Mouse (Mus musculus): ENCODE data around the gene Eri3. TPM values are rescaled to one million over a fixed set of nuclear protein-coding genes. Genes with fewer than 3 reads are reported as not detected.

Gene Eri3
- polyA plus RNA-seq, 1 experiment, result 76.7 TPM

DNA sequence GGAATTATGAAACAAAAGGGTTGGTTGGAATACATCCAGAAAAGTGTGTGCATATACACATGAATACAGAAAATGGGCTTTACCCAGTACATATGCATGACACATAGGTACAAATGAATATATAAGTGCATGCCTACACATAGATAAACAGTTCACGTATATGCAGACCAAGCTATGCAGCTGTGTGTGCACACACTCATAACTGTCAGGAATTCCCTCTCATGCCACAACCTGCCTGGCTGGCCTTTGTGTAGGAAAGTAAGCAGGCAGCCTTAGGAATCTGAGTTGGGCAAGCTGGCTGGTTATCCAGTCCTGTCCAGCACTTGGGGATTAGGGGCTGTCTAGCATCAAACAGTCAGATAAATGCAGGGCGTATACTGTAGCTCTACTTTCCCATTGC is 72.9 kb downstream of the Eri3 start:
- H3K27me3 ChIP-seq (ENCODE audit: control insufficient read depth, insufficient read depth, low read length), result no peaks in the 10 kb centered on the region
- H3K4me1 ChIP-seq (ENCODE audit: control insufficient read depth, insufficient read depth, low read length), result no peaks in the 10 kb centered on the region
- TF ChIP-seq POLR2A (IDR thresholded peaks at IDR 0.05; ENCODE audit: control insufficient read depth, low read depth, low read length), result no peak
- no peak for TF ChIP-seq CTCF (IDR thresholded peaks at IDR 0.05; ENCODE audit: control insufficient read depth, insufficient read depth, insufficient replicate concordance, low read depth, low read length)
- H3K36me3 ChIP-seq (ENCODE audit: control insufficient read depth, insufficient read depth, low read length), result peaks cover 2% of the 10 kb centered on the region
- no peak overlapping the region for H3K4me3 ChIP-seq (ENCODE audit: control insufficient read depth, low read depth, low read length)
- no peak overlapping the region for H3K27ac ChIP-seq (ENCODE audit: control insufficient read depth, insufficient read depth, low read depth, low read length)

- peaks cover 2% of the 10 kb centered on the region; the same call in 1 of the 2 replicates for H3K36me3 ChIP-seq (ENCODE audit: control insufficient read depth, insufficient read depth, low read length)
- TF ChIP-seq CTCF (IDR thresholded peaks at IDR 0.05; ENCODE audit: control insufficient read depth, insufficient read depth, insufficient replicate concordance, low read depth, low read length), result no peak
- no peak for TF ChIP-seq POLR2A (IDR thresholded peaks at IDR 0.05; ENCODE audit: control insufficient read depth, low read depth, low read length)
- no peak overlapping the region for H3K4me3 ChIP-seq (ENCODE audit: control insufficient read depth, low read depth, low read length)
- H3K4me1 ChIP-seq (ENCODE audit: control insufficient read depth, insufficient read depth, low read length), result no peaks in the 10 kb centered on the region
- no peak overlapping the region for H3K27ac ChIP-seq (ENCODE audit: control insufficient read depth, insufficient read depth, low read depth, low read length)
- no peaks in the 10 kb centered on the region for H3K27me3 ChIP-seq (ENCODE audit: control insufficient read depth, insufficient read depth, low read length)
These were observed 74.5 kb downstream of the Eri3 start for GRCm38 (mm10) chr4:117624660-117625059.

GRCm38 (mm10) chr4:117628464-117628863 is 78.3 kb downstream of the Eri3 start:
- Histone ChIP-seq H3K4me3 (ENCODE audit: control insufficient read depth, low read depth, low read length) (no peak overlapping the region), H3K36me3 (ENCODE audit: control insufficient read depth, insufficient read depth, low read length) (no peaks in the 10 kb centered on the region), H3K27ac (ENCODE audit: control insufficient read depth, insufficient read depth, low read depth, low read length) (no peak overlapping the region), H3K27me3 (ENCODE audit: control insufficient read depth, insufficient read depth, low read length) (no peaks in the 10 kb centered on the region), H3K4me1 (ENCODE audit: control insufficient read depth, insufficient read depth, low read length) (no peaks in the 10 kb centered on the region)
- TF ChIP-seq CTCF (IDR thresholded peaks at IDR 0.05; ENCODE audit: control insufficient read depth, insufficient read depth, insufficient replicate concordance, low read depth, low read length) (no peak), POLR2A (IDR thresholded peaks at IDR 0.05; ENCODE audit: control insufficient read depth, low read depth, low read length) (no peak)

DNA sequence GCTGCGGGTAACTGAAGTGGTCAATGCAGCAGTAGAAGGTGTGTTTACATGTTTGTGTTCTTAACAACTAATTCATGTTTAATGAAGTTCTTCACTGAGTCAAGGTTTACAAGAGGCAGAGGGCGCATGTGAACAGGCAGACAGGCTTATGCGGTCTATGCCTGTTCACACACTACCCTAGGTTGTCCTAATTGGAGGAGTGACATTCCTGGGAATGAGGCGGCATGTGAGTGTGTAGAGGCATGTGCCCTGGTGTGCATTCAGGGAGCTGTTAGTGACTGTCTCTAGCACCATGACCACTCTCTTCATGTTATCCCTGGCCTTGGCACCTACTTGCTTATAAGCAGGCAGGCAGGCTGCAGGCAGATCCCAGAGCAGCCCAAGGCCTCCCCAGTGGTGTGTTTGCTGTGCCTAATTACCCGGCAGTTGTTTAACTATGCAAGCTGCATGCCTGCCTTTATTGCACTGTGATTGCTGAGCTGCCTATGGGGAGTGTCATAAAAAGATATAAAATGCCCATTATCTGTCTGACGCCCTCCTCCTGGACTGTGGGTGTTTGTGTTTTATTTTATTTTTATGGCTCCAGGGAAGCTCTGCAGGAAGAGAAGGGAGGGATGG is 80.0 kb downstream of the Eri3 start:
- Histone ChIP-seq H3K4me3 (ENCODE audit: control insufficient read depth, low read depth, low read length) (no peak overlapping the region), H3K36me3 (ENCODE audit: control insufficient read depth, insufficient read depth, low read length) (no peaks in the 10 kb centered on the region), H3K27me3 (ENCODE audit: control insufficient read depth, insufficient read depth, low read length) (no peaks in the 10 kb centered on the region), H3K4me1 (ENCODE audit: control insufficient read depth, insufficient read depth, low read length) (peaks cover 2% of the 10 kb centered on the region; the same call in 1 of the 2 replicates), H3K27ac (ENCODE audit: control insufficient read depth, insufficient read depth, low read depth, low read length) (no peak overlapping the region)
- TF ChIP-seq POLR2A (IDR thresholded peaks at IDR 0.05; ENCODE audit: control insufficient read depth, low read depth, low read length), result no peak
- TF ChIP-seq CTCF (IDR thresholded peaks at IDR 0.05; ENCODE audit: control insufficient read depth, insufficient read depth, insufficient replicate concordance, low read depth, low read length), result no peak

DNA sequence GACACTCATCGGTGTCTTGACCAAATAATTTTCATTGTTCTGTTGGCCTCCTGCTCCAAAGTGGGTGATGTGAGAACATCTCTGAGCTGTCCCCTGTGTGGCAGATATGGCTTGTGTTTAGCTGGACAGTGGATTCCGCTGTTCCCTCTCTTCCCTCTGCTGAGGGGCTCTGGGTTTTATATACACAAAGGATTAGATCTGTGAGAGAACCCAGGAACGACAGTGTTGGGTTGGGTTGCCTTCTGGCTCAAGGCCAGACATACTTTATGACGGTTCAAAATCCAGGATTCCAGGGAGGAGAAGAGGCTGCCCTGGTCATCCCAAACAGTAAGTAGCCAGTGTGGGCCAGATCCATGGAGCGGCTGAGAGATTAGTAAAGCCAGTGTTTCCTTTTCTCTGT is 83.4 kb downstream of the Eri3 start:
- Histone ChIP-seq H3K36me3 (ENCODE audit: control insufficient read depth, insufficient read depth, low read length) (no peaks in the 10 kb centered on the region), H3K27ac (ENCODE audit: control insufficient read depth, insufficient read depth, low read depth, low read length) (no peak overlapping the region), H3K27me3 (ENCODE audit: control insufficient read depth, insufficient read depth, low read length) (no peaks in the 10 kb centered on the region), H3K4me3 (ENCODE audit: control insufficient read depth, low read depth, low read length) (no peak overlapping the region), H3K4me1 (ENCODE audit: control insufficient read depth, insufficient read depth, low read length) (peaks cover 4% of the 10 kb centered on the region; the same call in 1 of the 2 replicates)
- TF ChIP-seq CTCF (IDR thresholded peaks at IDR 0.05; ENCODE audit: control insufficient read depth, insufficient read depth, insufficient replicate concordance, low read depth, low read length), result no peak
- TF ChIP-seq POLR2A (IDR thresholded peaks at IDR 0.05; ENCODE audit: control insufficient read depth, low read depth, low read length), result no peak

- H3K4me3 ChIP-seq (ENCODE audit: control insufficient read depth, low read depth, low read length), result no peak overlapping the region
- TF ChIP-seq POLR2A (IDR thresholded peaks at IDR 0.05; ENCODE audit: control insufficient read depth, low read depth, low read length) (no peak), CTCF (IDR thresholded peaks at IDR 0.05; ENCODE audit: control insufficient read depth, insufficient read depth, insufficient replicate concordance, low read depth, low read length) (no peak)
- no peaks in the 10 kb centered on the region for H3K36me3 ChIP-seq (ENCODE audit: control insufficient read depth, insufficient read depth, low read length)
- peaks cover 4% of the 10 kb centered on the region; the same call in 1 of the 2 replicates for H3K4me1 ChIP-seq (ENCODE audit: control insufficient read depth, insufficient read depth, low read length)
- H3K27me3 ChIP-seq (ENCODE audit: control insufficient read depth, insufficient read depth, low read length), result no peaks in the 10 kb centered on the region
- H3K27ac ChIP-seq (ENCODE audit: control insufficient read depth, insufficient read depth, low read depth, low read length), result no peak overlapping the region
These were observed 84.5 kb downstream of the Eri3 start for GRCm38 (mm10) chr4:117634642-117635041.

DNA sequence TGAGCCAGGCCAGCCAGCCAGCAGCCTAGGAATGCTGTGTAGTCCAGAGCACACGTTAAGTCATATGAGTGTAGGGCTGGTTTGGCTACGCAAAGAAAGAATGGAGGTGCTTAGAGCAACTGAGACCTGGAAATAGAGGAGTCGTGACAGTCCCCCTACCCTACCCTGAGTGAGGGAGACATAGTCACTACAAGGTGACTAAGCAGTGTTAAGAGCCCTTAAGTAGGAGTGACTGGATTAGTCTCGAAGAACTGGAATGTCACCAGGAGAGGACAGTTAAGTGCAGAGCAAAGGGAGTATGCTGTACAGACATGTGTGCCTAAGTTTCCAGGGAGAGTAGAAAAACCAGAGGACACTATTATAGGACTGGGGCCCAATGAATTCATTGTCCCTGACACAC is 86.0 kb downstream of the Eri3 start:
- H3K27me3 ChIP-seq (ENCODE audit: control insufficient read depth, insufficient read depth, low read length), result no peaks in the 10 kb centered on the region
- no peak for TF ChIP-seq POLR2A (IDR thresholded peaks at IDR 0.05; ENCODE audit: control insufficient read depth, low read depth, low read length)
- TF ChIP-seq CTCF (IDR thresholded peaks at IDR 0.05; ENCODE audit: control insufficient read depth, insufficient read depth, insufficient replicate concordance, low read depth, low read length), result no peak
- H3K4me3 ChIP-seq (ENCODE audit: control insufficient read depth, low read depth, low read length), result no peak overlapping the region
- H3K27ac ChIP-seq (ENCODE audit: control insufficient read depth, insufficient read depth, low read depth, low read length), result no peak overlapping the region
- H3K36me3 ChIP-seq (ENCODE audit: control insufficient read depth, insufficient read depth, low read length), result no peaks in the 10 kb centered on the region
- peaks cover 4% of the 10 kb centered on the region; the same call in 1 of the 2 replicates for H3K4me1 ChIP-seq (ENCODE audit: control insufficient read depth, insufficient read depth, low read length)
